Mouse (Mus musculus) cerebellum, adult 8-10 months (tissue): Measurements from ENCODE around the gene Trpc7.

Experiments
- DNase-seq: peaks from one replicate; pipeline ENCODE4 v3.0.0; 2022

Gene Trpc7

DNA sequence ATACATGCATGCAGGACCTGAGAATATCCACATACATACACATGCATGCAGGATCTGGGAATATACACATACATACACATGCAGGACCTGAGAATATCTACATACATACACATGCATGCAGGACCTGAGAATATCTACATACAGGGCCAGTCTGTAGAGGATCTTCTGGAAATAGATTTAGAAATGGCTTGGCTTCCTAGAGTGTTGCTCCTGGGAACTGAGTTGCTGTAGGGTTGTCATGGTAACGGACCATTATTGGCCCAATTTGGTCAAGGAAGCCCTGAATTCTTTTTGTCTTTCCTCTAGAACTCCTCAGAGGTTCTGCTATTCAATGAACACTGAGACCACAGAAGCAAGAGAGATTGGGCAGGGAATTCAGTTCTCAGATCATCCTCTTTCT lies 113.2 kb downstream of the Trpc7 start:
- no peak for DNase-seq

DNA sequence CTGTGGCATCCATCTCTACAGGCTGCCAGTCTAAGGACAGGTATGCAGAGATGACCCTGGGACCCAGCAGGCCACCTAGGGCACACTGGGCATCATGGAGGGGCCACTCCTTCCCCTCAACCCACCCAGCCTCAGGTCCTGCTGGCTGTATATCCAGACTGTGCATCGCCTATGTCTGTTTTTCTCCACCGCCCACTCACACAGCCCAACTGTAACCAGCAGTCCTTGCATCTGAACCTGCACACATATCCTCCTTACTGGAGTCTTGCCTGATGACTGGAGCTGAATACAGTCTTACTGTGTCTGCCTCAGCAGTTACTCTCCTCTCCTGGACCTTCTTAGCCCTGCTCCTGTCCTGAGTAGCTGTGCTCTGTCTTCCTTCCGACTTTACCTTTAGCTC lies 114.1 kb downstream of the Trpc7 start:
- DNase-seq = no peak

DNA sequence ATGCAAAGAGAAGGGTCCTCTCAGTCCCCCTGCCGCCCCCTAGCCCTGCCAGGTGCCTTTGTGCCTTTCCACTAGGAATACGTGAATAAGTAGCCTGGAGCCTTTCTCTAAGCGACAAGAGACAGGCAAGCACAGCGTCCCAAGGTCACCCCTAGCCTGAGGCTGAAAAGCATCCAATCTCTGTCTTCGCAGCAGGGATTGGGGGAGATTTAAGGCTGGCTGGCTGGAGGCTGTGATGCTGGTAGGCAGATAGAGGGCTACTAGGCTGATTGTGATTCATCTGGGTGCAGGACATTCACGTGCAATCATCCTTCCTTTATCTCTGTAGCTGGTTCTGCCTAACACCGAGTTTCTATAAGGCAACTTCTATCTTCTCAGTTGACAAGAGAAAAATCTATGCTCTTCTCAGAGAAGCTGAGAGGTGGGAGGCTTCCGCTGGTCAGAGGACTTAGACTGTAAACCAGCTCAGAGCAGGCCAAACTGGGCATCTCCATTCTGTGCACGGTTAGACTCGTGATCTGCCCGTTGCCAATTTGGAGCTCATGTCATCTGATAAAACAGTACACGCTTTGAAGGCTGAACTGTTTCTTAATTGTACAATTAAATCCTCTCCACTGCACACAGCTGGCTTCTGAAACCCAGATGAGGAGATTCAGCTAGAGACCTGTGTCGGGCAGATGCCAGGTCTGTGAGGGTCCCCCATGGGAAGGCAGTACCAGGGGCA lies 114.9 kb downstream of the Trpc7 start:
- DNase-seq = no peak

DNA sequence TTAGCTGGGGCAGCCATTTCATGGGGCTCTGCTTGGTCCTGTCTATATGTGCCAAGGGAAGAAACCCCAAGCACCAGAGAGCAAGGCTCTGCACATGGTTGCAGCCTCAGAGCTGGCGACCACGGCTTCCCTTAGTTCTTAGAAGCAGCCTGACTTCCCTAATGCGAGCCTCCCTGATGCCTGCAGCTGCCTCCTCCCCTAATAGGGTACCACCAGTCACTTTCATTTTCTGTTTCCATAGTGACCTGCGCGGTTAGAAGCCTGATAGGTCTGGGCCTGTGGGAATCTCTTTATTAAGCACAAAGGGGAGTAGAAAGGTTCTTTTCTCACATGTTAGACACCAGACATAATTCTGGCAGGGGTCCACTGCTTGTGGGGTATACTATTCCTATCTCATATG lies 121.5 kb downstream of the Trpc7 start:
- DNase-seq = no peak

DNA sequence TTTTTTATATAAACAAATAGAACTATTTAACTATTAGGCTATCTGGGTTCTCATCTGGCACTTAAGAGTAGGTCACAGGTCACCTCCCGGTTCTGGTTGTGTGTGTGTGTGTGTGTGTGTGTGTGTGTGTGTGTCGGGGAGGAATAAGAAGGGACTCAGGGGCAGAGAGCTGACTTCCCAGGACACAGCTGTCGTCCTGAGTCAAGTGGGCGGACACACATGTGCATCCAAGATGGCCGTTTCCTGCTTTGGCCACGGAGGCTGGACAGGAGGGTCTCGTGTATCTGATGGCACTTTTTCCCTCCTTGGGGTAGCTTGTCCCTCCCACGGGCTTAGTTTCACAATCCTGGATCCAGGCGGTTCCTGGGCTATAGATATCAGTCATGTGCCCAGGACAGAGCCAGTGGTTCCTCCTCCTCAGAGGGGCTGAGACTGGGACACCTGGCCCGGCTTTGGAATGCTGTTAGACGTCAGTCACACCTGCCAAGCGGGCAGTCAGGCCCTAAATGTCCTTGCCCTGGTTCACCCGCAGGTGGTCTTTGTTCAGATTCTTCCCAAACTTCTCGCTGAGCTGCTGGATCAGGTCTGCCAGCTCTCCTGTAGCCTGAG lies 122.4 kb downstream of the Trpc7 start:
- no peak for DNase-seq

DNA sequence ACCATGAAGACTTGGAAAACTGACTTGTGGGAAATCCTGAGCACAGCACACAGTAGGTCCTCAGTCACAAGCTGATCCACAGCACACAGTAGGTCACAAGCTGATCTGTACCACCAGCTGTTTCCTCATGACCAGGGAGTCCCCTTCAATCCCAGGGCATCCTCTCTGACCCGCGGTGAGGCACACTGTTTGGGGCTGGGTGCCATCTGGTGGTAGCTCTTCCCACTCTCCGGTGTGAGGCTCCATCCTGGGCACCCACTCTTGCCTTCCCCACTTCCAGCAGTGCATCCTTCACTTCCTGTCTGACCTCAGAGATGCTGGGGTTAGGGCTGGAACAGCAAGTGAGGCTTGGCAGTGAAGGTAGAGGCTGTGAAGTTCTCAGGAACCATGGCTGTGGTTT lies 123.2 kb downstream of the Trpc7 start:
- DNase-seq = no peak

DNA sequence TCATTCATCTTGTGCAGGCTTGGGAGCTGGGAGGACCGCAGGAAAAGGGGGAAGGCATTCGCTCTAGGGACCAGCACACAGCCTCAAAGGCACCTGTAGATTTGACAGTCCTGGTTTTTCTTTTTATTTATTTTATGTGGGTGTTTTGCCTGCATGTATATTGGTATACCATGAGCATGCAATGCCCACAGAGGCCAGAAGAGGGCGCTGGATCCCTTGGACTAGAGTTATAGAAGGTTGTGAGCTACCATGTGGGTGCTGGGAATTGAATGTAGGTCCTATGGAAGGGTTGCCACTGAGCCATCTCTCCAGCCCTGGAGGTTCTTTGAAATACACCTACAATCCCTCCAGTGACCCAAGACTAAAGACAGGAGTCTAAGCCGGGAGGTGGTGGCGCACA lies 125.0 kb downstream of the Trpc7 start:
- DNase-seq = no peak

DNA sequence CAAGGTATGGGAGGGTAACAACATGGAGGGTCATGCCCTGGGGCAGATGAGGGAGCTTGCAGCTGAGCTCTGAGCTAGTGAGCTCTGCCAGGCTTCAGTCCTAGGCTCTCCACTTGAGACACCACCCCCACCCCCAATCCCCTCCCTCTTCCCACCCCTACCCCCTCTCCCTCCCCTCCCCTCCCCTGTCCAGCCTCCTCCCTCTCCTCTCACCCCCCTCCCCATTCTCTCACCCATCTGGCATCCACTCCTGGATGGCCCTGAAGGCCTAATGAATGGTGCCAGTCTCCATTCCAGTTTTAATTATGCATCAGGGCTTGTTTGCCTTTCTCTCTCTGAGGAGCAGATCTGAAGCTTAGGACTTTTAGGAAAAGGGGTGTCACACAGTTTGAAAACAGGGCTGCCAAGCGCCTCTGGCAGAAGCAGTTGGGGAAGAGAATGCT lies 125.6 kb downstream of the Trpc7 start:
- DNase-seq = no peak

DNA sequence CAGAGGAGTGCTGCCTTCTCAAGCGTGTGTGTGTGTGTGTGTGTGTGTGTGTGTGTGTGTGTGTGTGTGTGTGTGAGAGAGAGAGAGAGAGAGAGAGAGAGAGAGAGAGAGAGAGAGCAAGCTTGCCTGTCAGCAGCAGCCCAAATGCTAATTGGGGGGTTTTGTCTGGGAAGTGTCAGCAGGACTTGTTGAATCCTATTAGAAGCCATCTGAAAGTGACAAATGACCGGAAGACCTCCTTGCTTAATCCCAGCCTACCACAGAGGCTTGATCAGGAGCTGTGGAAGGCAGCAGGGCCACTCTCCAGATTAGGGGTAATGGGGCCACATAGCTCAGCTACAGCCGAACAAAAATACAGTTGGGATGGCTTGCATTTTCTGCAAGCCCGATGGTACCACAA lies 126.4 kb downstream of the Trpc7 start:
- DNase-seq = no peak

DNA sequence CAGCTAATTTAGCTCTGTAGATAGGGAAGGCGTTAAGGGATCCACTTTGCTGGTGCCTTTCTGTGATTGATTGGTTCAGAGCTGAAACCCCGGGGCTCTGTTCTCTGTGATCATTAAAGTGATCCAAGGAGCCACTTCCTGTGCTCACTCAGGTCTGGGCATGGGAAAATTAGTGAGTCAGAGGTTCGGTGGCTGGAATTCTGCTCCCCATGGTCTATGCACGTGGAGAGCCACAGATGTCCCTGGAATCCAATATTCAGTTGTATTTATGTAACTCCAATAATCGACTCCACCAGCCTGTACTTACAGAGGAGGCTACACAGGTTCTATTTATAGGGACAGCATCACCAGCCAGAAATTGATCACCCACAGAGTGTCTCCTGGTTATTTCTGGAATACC lies 129.6 kb downstream of the Trpc7 start:
- DNase-seq = no peak

DNA sequence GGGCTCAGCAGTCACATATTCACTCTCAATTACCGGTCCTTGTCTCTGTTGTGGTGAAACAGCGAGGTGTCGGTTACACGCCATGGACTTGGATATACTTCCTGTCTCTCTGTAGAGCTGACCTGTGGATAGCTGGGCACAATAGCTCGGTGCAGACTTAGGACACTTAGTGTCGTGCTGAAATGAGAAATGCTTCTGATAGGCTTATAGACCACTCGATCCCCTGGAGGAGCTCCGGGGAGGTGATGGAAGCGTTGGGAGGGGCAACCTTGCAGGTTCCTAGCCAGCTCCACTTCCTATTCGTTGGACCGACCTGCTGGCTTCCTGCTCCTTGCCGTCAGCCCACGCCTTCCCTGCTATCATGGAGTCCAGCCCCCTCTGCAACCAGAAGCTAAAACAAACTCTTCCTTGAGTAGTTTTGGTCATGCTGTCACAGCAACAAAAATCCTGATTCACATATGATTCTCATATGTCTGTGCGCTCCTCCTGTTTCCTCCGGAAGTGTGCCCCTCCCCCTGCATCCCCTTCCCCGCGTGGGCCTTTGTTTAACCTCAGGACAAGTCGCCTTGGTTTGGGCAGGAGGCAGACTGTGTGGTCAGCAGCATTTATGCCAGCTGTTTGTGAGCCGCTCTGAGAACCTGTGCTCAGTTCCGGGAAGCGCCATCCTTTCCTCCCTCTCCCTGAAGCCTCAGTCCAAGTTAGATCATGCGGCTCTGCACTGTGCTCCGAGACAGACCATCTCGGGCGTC lies 130.3 kb downstream of the Trpc7 start:
- no peak for DNase-seq

DNA sequence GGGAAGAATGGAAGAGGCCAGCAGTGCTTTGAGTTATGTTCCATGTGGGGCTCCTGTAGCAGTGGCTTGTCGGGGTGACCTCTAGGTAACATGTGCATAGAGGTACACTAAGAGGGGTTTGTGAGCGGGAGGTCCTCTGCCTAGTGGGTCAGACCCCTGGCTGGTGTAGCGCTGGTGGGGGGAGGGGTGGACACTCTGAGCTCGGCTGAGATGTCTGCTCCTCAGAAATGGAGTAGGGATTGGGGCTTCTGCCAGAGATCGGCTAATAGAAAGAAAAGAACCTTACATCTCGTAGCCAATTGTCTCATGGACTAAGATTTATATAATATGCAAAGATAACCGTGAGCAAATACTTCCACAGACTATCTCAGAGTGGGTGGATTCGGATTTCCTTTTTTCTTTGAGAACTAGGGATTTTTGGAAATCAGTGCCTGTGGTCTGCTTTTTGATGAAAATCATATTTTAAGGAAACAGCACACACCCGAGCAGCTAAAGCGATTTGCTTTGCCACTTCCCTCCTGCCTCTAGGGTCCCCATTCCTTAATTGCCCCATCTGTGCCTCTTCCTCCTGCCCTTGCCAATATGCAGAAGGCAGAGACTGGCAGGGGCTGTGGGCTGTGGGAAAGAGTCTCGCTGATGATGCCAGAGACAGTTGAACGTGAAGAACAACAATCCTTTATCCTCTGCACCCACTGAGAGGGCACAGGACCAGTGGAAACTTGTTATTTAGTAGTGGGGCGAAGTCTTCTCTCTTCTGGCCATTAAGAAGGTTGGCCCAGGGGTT lies 133.2 kb downstream of the Trpc7 start:
- no peak for DNase-seq

DNA sequence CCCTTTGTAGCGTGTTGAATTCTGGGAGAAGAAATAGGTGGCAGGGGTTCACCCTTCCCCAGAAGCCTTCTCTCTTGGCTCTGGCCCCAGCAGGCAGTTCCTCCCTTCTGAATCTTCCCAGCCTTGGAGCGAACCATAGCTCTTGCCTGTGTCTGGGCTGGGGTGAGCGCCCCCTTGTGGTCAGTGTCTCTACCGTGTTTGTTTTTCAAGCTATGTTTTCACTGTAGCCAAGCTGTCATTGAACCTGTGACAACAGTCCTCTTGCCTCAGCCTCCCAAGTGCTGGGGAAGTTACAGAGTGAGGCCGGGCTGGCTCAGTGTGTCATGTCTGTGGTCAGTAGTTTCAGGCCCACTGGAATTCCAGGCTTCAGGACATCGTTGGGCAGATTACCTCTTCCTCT lies 137.3 kb downstream of the Trpc7 start:
- peak; percentile 69 for DNase-seq

DNA sequence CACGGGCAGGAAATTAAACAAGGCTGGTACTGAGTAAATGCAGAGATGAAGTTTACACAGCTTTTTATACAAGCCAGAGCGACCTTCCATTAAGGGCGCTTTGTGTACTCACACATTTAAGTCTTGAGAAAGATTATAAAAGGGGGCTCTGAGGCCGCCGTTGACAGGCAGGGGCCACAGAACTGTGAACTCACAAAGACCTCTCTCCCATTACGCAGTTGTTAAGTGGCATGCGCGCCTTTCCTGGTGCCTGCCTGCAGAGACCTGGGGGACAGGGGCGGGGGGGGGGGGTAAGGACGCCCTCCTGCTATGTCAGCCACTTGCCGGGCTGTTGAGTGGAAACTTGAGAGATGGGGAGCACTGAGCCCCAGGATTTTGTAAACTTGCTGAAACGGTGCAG lies 138.6 kb downstream of the Trpc7 start:
- no peak for DNase-seq

DNA sequence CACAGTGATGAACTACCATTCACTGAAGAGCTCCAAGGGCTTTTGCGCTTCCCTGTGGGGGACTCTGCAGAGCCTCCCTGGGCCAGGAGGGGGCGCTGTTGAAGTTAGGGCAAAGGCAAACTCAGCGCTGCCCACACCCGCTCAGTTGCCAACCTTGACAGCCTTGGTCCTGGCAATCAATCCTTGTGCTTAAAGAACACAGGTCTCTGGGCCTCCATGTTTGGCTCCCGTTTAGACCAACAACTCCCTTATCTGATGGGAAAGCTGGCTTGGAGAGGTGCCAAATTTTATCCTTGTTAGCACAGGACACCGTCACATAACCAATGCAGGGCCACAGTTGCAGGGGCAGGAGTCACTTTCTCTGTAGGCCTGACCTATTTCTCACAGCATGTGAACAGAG lies 139.9 kb downstream of the Trpc7 start:
- DNase-seq = no peak

DNA sequence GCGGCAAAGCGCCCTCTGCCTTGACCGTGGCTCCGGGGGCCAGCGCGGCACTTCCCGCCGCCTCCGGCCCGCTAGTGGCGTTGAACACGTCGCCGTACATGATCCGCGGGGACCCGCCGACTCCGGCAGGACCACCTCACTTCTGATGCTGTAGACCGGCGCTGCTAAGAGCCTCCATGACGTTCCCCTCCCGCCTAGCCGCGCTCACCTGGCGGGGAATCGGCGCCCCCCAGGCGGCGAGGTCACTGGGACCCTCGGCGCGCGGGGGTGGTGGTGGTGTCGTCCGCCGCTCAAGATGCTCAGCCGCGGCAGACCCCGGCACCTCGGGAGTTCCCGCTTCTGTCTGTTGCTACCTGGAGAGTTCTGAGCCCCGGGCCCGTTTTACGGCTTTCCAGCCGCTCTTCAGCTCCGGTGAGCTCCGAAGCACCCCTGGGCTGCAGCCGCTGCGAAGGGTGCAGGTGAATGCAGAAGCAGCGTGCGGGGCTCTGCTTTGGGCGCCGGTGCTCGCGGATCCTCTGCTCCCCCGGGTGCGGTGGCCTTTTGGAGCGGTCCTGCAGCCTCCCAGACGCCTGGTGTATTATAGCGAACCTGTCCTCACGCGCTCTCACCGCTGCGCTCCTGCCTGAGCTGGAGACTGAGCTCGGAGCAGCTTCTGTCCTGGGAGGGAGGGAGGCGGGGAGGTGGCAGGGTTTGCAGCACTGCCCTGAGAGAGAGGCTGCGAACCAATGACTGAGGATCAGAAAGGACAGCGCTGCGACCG lies 142.4 kb downstream of the Trpc7 start, which contains the start of gene Gm45623:
TSS of gene Gm45623 (minus strand) at position 636 of the 760 bp plus-strand sequence.
- no peak for DNase-seq

DNA sequence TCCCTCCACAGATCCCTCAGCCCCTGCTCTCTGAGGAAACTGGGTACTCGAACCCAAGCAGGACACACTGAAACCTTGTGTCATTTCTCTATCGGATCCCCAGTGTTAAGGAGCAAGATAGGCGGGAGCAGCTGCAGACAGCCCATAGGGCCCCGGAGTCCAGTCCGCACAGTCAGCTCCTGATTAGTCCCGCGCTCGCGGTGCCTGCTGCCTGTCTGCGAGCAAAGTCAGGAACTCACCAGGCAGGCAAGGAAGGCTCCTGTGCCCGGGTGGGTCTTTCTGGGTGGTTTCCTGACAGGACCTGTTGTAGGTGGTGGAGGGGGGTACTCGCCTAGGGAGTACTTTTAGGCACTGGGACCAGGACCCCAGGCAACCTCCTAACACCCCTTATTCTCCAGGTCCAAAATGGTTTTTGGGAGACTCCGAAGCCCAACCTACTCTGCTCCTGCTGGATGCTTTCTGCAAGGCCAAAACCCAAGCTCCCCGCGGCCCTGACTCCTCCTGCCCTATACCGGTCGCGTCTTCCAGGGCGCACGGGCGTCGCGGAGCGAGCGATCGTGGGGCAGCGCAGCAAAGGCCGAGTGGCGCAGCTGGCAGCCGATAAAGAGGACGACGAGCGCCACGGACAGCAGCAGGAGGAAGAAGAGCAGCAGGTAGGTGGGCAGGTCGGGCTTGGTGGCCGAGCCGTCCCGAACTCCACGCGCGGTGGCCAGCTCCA lies 143.2 kb downstream of the Trpc7 start:
- no peak for DNase-seq

DNA sequence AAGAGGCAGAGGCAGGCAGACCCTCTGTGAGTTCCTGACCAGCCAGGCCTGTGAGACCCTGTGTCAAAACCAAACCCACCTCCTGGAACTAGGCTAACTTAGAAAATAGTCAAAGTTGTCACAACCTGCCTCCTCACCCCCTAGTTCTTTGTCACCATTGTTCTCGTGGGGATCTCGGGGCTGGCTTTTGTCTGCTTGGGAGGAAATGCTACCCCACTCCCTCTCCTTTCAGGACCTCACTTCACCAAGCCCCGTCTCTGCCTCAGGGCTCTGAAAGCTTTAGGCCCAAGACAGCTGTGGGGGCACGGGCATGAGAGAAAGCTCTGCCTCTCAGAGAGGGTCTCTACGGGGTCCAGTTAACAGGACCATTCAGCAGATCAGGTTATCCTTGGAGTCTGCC lies 144.0 kb downstream of the Trpc7 start:
- DNase-seq = no peak

DNA sequence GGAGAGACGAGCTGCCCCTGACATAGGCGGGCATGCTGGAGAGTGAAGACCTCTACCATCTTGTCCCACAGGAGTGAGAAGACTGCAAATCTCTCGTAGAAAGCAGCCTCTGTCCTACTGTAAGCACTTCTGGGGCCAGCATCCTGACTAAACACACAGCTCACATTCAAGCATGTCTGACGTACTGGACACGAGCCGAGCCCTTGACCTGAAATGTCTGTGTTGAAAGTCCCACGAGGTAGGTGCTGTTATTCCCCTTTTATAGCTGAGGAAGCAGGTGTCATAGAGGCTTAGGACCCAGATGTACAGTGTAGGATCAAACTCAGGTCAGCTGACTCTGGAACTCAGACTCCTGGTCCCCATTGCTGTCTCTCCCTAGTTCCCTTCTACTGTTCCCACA lies 146.4 kb downstream of the Trpc7 start:
- no peak for DNase-seq

DNA sequence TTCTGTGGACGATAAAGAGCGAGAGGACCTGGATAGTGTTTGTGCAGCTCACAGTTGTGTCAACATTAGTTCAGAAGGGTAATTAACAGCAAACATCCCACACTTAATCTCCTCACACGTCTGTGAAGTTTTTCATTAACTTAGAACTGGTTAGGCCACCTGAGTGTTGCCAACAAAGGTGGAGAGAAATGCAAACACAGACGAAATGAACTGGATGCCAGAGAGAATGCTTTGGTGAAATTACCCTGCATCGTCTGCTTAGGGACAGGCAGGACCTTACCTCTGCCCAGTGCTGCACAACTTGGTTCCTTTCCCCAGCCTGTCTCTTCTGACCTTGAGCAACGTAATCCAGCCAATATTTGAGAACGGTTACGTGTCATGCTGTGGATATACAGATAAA lies 148.2 kb downstream of the Trpc7 start:
- no peak for DNase-seq

DNA sequence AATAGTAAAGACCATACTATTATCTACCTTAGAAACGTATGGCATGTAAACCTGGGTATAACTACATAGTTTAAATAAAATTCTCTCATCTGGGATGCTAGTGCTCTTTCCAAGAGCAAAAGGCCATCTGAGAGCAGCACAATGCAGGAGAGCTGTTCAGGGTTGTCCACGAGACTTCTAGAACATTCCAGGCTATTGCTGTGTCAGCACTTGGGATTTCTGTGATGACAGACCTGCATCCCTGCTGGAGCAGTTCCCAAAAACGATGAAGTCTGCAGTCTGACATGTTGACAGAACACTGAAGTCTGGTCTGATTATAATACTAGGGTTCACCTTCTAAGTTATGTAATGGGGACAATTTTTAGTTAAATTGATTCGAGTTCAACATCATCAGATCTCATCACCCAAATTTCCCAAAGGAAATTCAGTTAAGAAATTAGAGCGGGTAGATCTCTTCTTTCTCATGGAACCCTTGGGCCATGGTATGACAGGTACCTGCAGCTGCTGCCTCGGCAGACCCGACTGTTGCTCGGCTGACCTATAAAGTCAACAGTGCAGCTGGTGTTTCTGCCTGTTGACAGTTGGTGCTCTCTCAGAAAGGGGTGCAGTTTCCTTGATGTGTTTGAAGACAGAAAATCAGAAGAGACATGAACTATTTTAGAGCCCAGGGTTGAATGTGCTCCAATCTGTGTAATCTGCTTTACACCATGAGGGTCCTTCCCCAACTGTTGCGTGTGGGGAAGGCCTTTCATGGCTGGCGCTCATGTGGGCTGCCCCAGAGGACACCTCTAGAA lies 148.9 kb downstream of the Trpc7 start:
- DNase-seq = no peak
